Mouse (Mus musculus) fat pad, adult 2 months (tissue): Measurements from ENCODE around the gene Ythdc1.

ENCODE experiments used
- DNase-seq: peaks from one replicate; pipeline ENCODE4 v3.0.0-alpha.2; 2011; ENCODE audit warnings: low read depth, low spot score; ENCODE audit errors: extremely low read depth

Ythdc1 gene

GRCm38 (mm10) chr5:86871877-86872276 lies 67.9 kb downstream of the Ythdc1 start:
- DNase-seq: no peak
